Mouse (Mus musculus): ENCODE measurements at regions not wholly inside any gene's neighbourhood (a gene's known extent, or its start where the extent isn't known, plus 50 kb on each side); places are given as distances from the start of the nearest gene placed in this dataset.

DNA sequence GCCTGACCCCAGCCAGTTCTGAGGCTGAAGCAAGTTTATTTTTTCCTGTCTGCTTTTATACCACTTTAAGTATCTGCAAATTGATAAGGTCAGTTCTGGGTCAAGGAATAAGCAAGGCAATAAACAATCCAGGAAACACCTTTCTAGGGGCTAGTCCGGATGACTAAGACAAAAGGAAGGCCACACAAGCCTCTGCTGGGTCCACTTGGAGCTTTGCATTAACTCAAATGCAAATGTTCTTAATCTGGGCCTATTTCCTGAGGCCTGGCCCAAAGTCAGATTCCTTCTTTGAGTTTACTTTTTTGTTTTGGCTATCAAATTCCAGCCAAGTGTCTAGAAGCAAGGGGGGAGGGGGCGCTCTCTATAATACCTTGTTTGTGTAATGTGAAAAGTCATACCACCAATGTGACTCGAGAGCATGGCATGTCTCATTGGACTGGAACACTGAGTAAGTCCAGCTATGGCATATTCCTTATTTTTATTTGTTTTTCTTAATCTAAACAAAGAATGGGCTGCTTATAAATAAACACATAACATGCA lies 535.6 kb upstream of the A830018L16Rik start:
- TF ChIP-seq CTCF (IDR thresholded peaks at IDR 0.05; ENCODE audit: borderline replicate concordance, insufficient read depth, low read depth, low read length) = no peak
- no peak for TF ChIP-seq POLR2A (IDR thresholded peaks at IDR 0.05; ENCODE audit: borderline replicate concordance, insufficient read depth, low read length)
